Mouse (Mus musculus) thymus, postnatal 4 days (tissue): Measurements from ENCODE around the gene Suds3.

ENCODE experiments used
- DNase-seq: peaks from one replicate; pipeline ENCODE4 v3.0.0; 2021

Gene Suds3

GRCm38 (mm10) chr5:117111774-117112112, 4.2 kb downstream of the Suds3 start:
- peak; percentile 34 for DNase-seq

GRCm38 (mm10) chr5:117111064-117111773, 4.7 kb downstream of the Suds3 start:
- no peak for DNase-seq

- DNase-seq: peak; percentile 78
These were observed 6.4 kb downstream of the Suds3 start for GRCm38 (mm10) chr5:117109522-117109921.

- DNase-seq: no peak
These were observed 7.2 kb downstream of the Suds3 start for GRCm38 (mm10) chr5:117108731-117109130.

GRCm38 (mm10) chr5:117108292-117108691, 7.6 kb downstream of the Suds3 start:
- no peak for DNase-seq

GRCm38 (mm10) chr5:117105761-117106160, 10.2 kb downstream of the Suds3 start:
- no peak for DNase-seq

GRCm38 (mm10) chr5:117104329-117104728, 11.6 kb downstream of the Suds3 start:
- no peak for DNase-seq

- no peak for DNase-seq
These were observed 12.6 kb downstream of the Suds3 start for GRCm38 (mm10) chr5:117103194-117103929.

GRCm38 (mm10) chr5:117099742-117100141, 16.2 kb downstream of the Suds3 start:
- no peak for DNase-seq

GRCm38 (mm10) chr5:117099008-117099407, 16.9 kb downstream of the Suds3 start:
- DNase-seq: no peak

- peak; percentile 61 for DNase-seq
These were observed 19.2 kb downstream of the Suds3 start for GRCm38 (mm10) chr5:117096716-117097115.

- peak; percentile 44 for DNase-seq
These were observed 21.5 kb downstream of the Suds3 start for GRCm38 (mm10) chr5:117094431-117094830.

GRCm38 (mm10) chr5:117089786-117090185, 26.1 kb downstream of the Suds3 start:
- DNase-seq: no peak

- no peak for DNase-seq
These were observed 26.8 kb downstream of the Suds3 start for GRCm38 (mm10) chr5:117089147-117089546.

- no peak for DNase-seq
These were observed 28.2 kb downstream of the Suds3 start for GRCm38 (mm10) chr5:117087718-117088117.

- peak; percentile 71 for DNase-seq
These were observed 46.4 kb downstream of the Suds3 start for GRCm38 (mm10) chr5:117069498-117069894.

- DNase-seq: no peak
These were observed 47.0 kb downstream of the Suds3 start for GRCm38 (mm10) chr5:117068808-117069497.

- DNase-seq: peak; percentile 55
These were observed 47.7 kb downstream of the Suds3 start for GRCm38 (mm10) chr5:117068181-117068580.

GRCm38 (mm10) chr5:117061251-117061650, 54.7 kb downstream of the Suds3 start:
- no peak for DNase-seq

GRCm38 (mm10) chr5:117060484-117061130, 55.3 kb downstream of the Suds3 start:
- DNase-seq: no peak

GRCm38 (mm10) chr5:117049940-117050339, 66.0 kb downstream of the Suds3 start:
- no peak for DNase-seq

GRCm38 (mm10) chr5:117045101-117045500, 70.8 kb downstream of the Suds3 start:
- DNase-seq: no peak

- no peak for DNase-seq
These were observed 73.3 kb downstream of the Suds3 start for GRCm38 (mm10) chr5:117042661-117043060.
